In the genomic region with DNA sequence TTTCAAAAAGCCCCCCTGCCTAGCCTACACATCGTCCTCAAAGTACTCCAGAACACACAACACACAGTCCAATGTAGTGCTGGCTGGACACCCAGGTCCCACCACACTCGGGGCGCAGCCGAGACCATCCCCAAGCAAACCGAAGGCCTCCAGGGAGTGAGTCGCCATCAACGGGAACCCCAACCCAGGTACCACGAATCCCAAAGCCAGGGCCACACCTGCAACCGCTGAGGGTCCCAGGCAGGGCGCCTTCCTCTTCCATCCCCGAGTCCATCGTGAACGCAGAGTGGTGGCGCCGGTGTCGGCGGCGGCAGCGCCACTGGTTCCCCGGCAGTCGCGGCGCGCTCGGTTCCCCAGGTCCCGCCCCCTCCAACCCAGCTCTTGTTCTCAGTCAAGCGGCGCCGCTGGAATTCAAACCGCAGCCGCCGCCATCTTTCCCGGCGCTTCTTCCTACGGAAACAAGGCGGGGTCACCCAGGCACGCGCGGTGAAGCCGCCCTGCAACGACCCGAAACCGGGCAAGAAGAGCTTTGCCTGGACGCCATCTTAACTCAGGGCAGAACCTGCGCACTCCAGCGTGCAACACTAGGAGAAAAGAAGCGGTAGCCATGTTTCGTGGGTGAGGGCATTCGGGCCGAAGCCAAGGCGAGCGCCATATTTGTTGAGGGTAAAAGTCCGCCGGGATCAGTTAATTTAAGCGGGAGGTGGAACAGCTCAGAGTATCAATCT, we compare ENCODE assay signal across 8 mouse cellular contexts. TPM values are rescaled to one million over a fixed set of nuclear protein-coding genes. Genes with fewer than 3 reads are reported as not detected.
A peak's percentile ranks its signal among the peaks of the same experiment; 100 is the strongest.
DNase-seq lines count a peak whose midpoint lies in the region; ATAC-seq lines count a peak whose summit lies in the region.

A gene (minus strand): TSS at position 450 of the 728 bp plus-strand sequence.

- H3K27me3 ChIP-seq in hindbrain, embryonic 14.5 days (ENCODE audit: control insufficient read depth, insufficient read depth, low read length) = no peaks in the 10 kb centered on the region

- under 1% methylated on average over 51 of the region's 55 CpGs for WGBS in hindbrain, embryonic 14.5 days

- peak within 1 kb of the TSS; percentile 29 for H3K27ac ChIP-seq in hindbrain, embryonic 14.5 days

- H3K9ac ChIP-seq in hindbrain, embryonic 14.5 days = peak within 1 kb of the TSS; percentile 70

- peaks cover 19% of the 10 kb centered on the region for H3K4me1 ChIP-seq in hindbrain, embryonic 14.5 days (replicated peaks; ENCODE audit: control insufficient read depth, insufficient read depth, low read length)

- H3K4me2 ChIP-seq in hindbrain, embryonic 14.5 days (replicated peaks) = peak within 1 kb of the TSS; percentile 75

- ATAC-seq in hindbrain, embryonic 14.5 days (ENCODE audit: low FRiP score) = peak; percentile 98

- no peaks in the 10 kb centered on the region for H3K9me3 ChIP-seq in hindbrain, embryonic 14.5 days (ENCODE audit: control insufficient read depth, low read length)

- H3K36me3 ChIP-seq in hindbrain, embryonic 14.5 days (replicated peaks; ENCODE audit: control insufficient read depth, insufficient read depth) = no peaks in the 10 kb centered on the region

- peak within 1 kb of the TSS; percentile 55 for H3K4me3 ChIP-seq in hindbrain, embryonic 14.5 days (replicated peaks; ENCODE audit: low read length)

- peak; percentile 98 for DNase-seq in R1 (ENCODE audit: low read depth, low spot score)
- peak; percentile 94 to 95 for DNase-seq in cerebellum, postnatal 25 days
- DNase-seq in frontal cortex, postnatal 25 days (ENCODE audit: low spot score in 2 of 2) = peak; percentile 92 to 95
- DNase-seq in hindbrain, embryonic 14.5 days (ENCODE audit: low spot score) = peak; percentile 96
- peak; percentile 96 to 97 for DNase-seq in layer of hippocampus, postnatal 36 days
- peak; percentile 98 for DNase-seq in lung, postnatal 36 days
- peak; percentile 99 for DNase-seq in retina, postnatal 1 day
- DNase-seq in urinary bladder, adult 18-20 months (ENCODE audit: low spot score in 2 of 2) = peak; percentile 93 to 97

RNA-seq across cellular contexts. Expression of the gene that starts here (rescaled TPM):
- 11.0 and 13.3 TPM in 2 replicates for polyA plus RNA-seq in hindbrain, embryonic 14.5 days (2014; fragmentation: Nextera tagmentation; extraction: Ambion mirVana)
- 10 to 100 TPM; 11.0 to 14.7 TPM for total RNA-seq in layer of hippocampus, postnatal 36 days (2021)

Comparison
In these comparisons a context has a peak if more than half of its experiments do, and no peak if none do; other contexts are left out.
1. Peak in every context shown above with its lines: DNase-seq, ATAC-seq, H3K4me3 ChIP-seq and H3K27ac ChIP-seq.